Mouse (Mus musculus): ENCODE data around the gene Slc7a1.

- TF ChIP-seq POLR2A (IDR thresholded peaks at IDR 0.05; ENCODE audit: extremely low read depth, insufficient read depth, low read length), result no peak
- no peak for TF ChIP-seq CTCF (IDR thresholded peaks at IDR 0.05; ENCODE audit: extremely low read depth, insufficient read depth, low read length)
Observed at GRCm38 (mm10) chr5:148443734-148444133, 44.0 kb upstream of the Slc7a1 start.
